Mouse (Mus musculus) embryonic facial prominence, embryonic 11.5 days (tissue): ENCODE results near the gene Cfdp1. TPM values are rescaled to one million over a fixed set of nuclear protein-coding genes. Genes with fewer than 3 reads are reported as not detected.
A peak's percentile ranks its signal among the peaks of the same experiment; 100 is the strongest.

Experiments
- ATAC-seq: fragments of 200-750 bp; cut with Nextera tagmentation; replicated peaks from 2 replicates; pipeline ENCODE4 v1.8.0; 2017; ENCODE audit warnings: low read depth; ENCODE audit not compliant: insufficient number of reproducible peaks, low FRiP score, low TSS enrichment
- DNase-seq: peaks from one replicate; pipeline ENCODE4 v3.0.0-alpha.2; 2015; ENCODE audit warnings: low spot score
- H3K27ac ChIP-seq: fragments of 300-500 bp; sonication (generic); replicated peaks from 2 replicates; pipeline ENCODE4 v1.5.1; 2014; ENCODE audit warnings: mild to moderate bottlenecking, low read depth, low read length, control low read depth
- H3K27me3 ChIP-seq: fragments of 300-500 bp; sonication (generic); 2 replicates; pipeline ENCODE4 v1.6.1; 2014; ENCODE audit warnings: mild to moderate bottlenecking, low read length, moderate library complexity, mixed read lengths; ENCODE audit not compliant: control insufficient read depth, insufficient read depth
- H3K36me3 ChIP-seq: fragments of 300-500 bp; sonication (generic); replicated peaks from 2 replicates; pipeline ENCODE4 v1.6.1; 2014; ENCODE audit warnings: low read depth, mild to moderate bottlenecking, low read length, moderate library complexity, mixed read lengths; ENCODE audit not compliant: control insufficient read depth, insufficient read depth
- H3K4me1 ChIP-seq: fragments of 300-500 bp; sonication (generic); 2 replicates; pipeline ENCODE4 v1.6.1; 2014; ENCODE audit warnings: low read length, mixed read lengths; ENCODE audit not compliant: control insufficient read depth, insufficient read depth
- H3K4me2 ChIP-seq: fragments of 300-500 bp; sonication (generic); 2 replicates; pipeline ENCODE4 v1.6.1; 2014; ENCODE audit warnings: low read depth, mild to moderate bottlenecking, control low read depth, low read length, moderate library complexity
- H3K4me3 ChIP-seq: fragments of 300-500 bp; sonication (generic); 2 replicates; pipeline ENCODE4 v1.5.1; 2014; ENCODE audit warnings: low read depth, low read length, control low read depth
- H3K9ac ChIP-seq: fragments of 300-500 bp; sonication (generic); replicated peaks from 2 replicates; pipeline ENCODE4 v1.6.1; 2014; ENCODE audit warnings: mild to moderate bottlenecking, control low read depth, low read length
- H3K9me3 ChIP-seq: fragments of 300-500 bp; sonication (generic); replicated peaks from 2 replicates; pipeline ENCODE4 v1.6.1; 2016; ENCODE audit warnings: mild to moderate bottlenecking, low read length, inconsistent platforms, mixed read lengths; ENCODE audit not compliant: control insufficient read depth
- WGBS: fragments of 180-500 bp; shearing (Covaris S2); extraction: QIAGEN DNeasy Blood & Tissue Kit; methylation state at CpG from one replicate; pipeline ENCODE4 v1.1.7; 2014; 5-methylcytosine and 5-hydroxymethylcytosine counted together
- polyA plus RNA-seq: library from polyadenylated mRNA; unstranded; fragments of >200 nt; fragmentation: Nextera tagmentation; extraction: Ambion mirVana; gene quantifications from 2 replicates; pipeline ENCODE4 v1.2.1, GENCODE M21; 2014

Gene Cfdp1
- polyA plus RNA-seq, 1 experiment from 2014 or later: 278 TPM

GRCm38 (mm10) chr8:111875758-111876157 is 21.7 kb upstream of the Cfdp1 start:
- H3K27me3 ChIP-seq: no peaks in the 10 kb centered on the region
- H3K4me1 ChIP-seq: no peaks in the 10 kb centered on the region; the same call in 1 of the 2 replicates
- H3K4me2 ChIP-seq: peak overlapping the region; percentile 76
- no peak overlapping the region for H3K27ac ChIP-seq
- DNase-seq: no peak
- 25% methylated on average over 9 of the region's 9 CpGs for WGBS
- ATAC-seq: no peak
- H3K9me3 ChIP-seq: no peaks in the 10 kb centered on the region
- H3K36me3 ChIP-seq: no peaks in the 10 kb centered on the region
- peak overlapping the region; percentile 75 for H3K9ac ChIP-seq
- H3K4me3 ChIP-seq: peak overlapping the region; percentile 74

- Histone ChIP-seq H3K27ac (no peak overlapping the region), H3K36me3 (no peaks in the 10 kb centered on the region), H3K27me3 (no peaks in the 10 kb centered on the region), H3K4me3 (no peak overlapping the region), H3K9ac (no peak overlapping the region), H3K4me1 (no peaks in the 10 kb centered on the region; the same call in 1 of the 2 replicates), H3K4me2 (no peak overlapping the region), H3K9me3 (no peaks in the 10 kb centered on the region)
- ATAC-seq: no peak
- no peak for DNase-seq
- 86% methylated on average over 3 of the region's 3 CpGs for WGBS
Measured at GRCm38 (mm10) chr8:111871278-111871677, 17.2 kb upstream of the Cfdp1 start.

GRCm38 (mm10) chr8:111870379-111870778 is 16.3 kb upstream of the Cfdp1 start:
- H3K27ac ChIP-seq: no peak overlapping the region
- H3K9me3 ChIP-seq: no peaks in the 10 kb centered on the region
- H3K27me3 ChIP-seq: no peaks in the 10 kb centered on the region
- no peaks in the 10 kb centered on the region for H3K36me3 ChIP-seq
- H3K4me1 ChIP-seq: no peaks in the 10 kb centered on the region
- no peak overlapping the region for H3K4me2 ChIP-seq
- DNase-seq (no peak), ATAC-seq (no peak)
- no peak overlapping the region for H3K4me3 ChIP-seq
- no peak overlapping the region for H3K9ac ChIP-seq
- 90% methylated on average over 3 of the region's 3 CpGs for WGBS

- WGBS: 29% methylated on average over 2 of the region's 2 CpGs
- H3K36me3 ChIP-seq: no peaks in the 10 kb centered on the region
- DNase-seq (peak; percentile 10), ATAC-seq (no peak)
- H3K27me3 ChIP-seq: no peaks in the 10 kb centered on the region
- no peak overlapping the region for H3K9ac ChIP-seq
- H3K4me2 ChIP-seq: no peak overlapping the region
- H3K9me3 ChIP-seq: no peaks in the 10 kb centered on the region
- H3K4me3 ChIP-seq: no peak overlapping the region
- H3K27ac ChIP-seq: no peak overlapping the region
- H3K4me1 ChIP-seq: no peaks in the 10 kb centered on the region
Measured at GRCm38 (mm10) chr8:111868664-111869063, 14.6 kb upstream of the Cfdp1 start.

GRCm38 (mm10) chr8:111865857-111866256 is 11.8 kb upstream of the Cfdp1 start:
- 85% methylated on average over 6 of the region's 6 CpGs for WGBS

GRCm38 (mm10) chr8:111865130-111865852 is 11.2 kb upstream of the Cfdp1 start:
- Histone ChIP-seq H3K36me3 (no peaks in the 10 kb centered on the region), H3K9me3 (no peaks in the 10 kb centered on the region), H3K9ac (no peak overlapping the region), H3K4me2 (no peak overlapping the region), H3K27me3 (no peaks in the 10 kb centered on the region), H3K27ac (no peak overlapping the region), H3K4me1 (no peaks in the 10 kb centered on the region), H3K4me3 (no peak overlapping the region)
- no peak for DNase-seq
- ATAC-seq: no peak
- WGBS: 89% methylated on average over 8 of the region's 8 CpGs

More at GRCm38 (mm10) chr8:111865857-111866256, 11.8 kb upstream of the Cfdp1 start:
- ATAC-seq: no peak
- no peaks in the 10 kb centered on the region for H3K36me3 ChIP-seq
- DNase-seq: peak; percentile 9
- H3K27ac ChIP-seq: no peak overlapping the region
- no peaks in the 10 kb centered on the region for H3K9me3 ChIP-seq
- no peak overlapping the region for H3K4me2 ChIP-seq
- no peak overlapping the region for H3K4me3 ChIP-seq
- no peaks in the 10 kb centered on the region for H3K27me3 ChIP-seq
- H3K4me1 ChIP-seq: no peaks in the 10 kb centered on the region
- no peak overlapping the region for H3K9ac ChIP-seq

- H3K27ac ChIP-seq: no peak overlapping the region
- 89% methylated on average over 8 of the region's 8 CpGs for WGBS
- H3K4me2 ChIP-seq: no peak overlapping the region
- H3K4me1 ChIP-seq: no peaks in the 10 kb centered on the region
- H3K4me3 ChIP-seq: no peak overlapping the region
- no peak for DNase-seq
- no peak for ATAC-seq
- no peak overlapping the region for H3K9ac ChIP-seq
- no peaks in the 10 kb centered on the region for H3K36me3 ChIP-seq
- no peaks in the 10 kb centered on the region for H3K27me3 ChIP-seq
- H3K9me3 ChIP-seq: no peaks in the 10 kb centered on the region
Measured at GRCm38 (mm10) chr8:111864648-111865047, 10.6 kb upstream of the Cfdp1 start.

GRCm38 (mm10) chr8:111863280-111863679 is 9.2 kb upstream of the Cfdp1 start:
- ATAC-seq (no peak), DNase-seq (no peak)

More at GRCm38 (mm10) chr8:111863280-111863679, 9.2 kb upstream of the Cfdp1 start:
- Histone ChIP-seq H3K36me3 (no peaks in the 10 kb centered on the region), H3K4me2 (no peak overlapping the region), H3K27me3 (no peaks in the 10 kb centered on the region), H3K9me3 (no peaks in the 10 kb centered on the region), H3K27ac (no peak overlapping the region), H3K9ac (no peak overlapping the region), H3K4me3 (no peak overlapping the region), H3K4me1 (no peaks in the 10 kb centered on the region)
- 80% methylated on average over 4 of the region's 4 CpGs for WGBS
